Mouse (Mus musculus): ENCODE measurements at regions not wholly inside any gene's neighbourhood (a gene's known extent, or its start where the extent isn't known, plus 50 kb on each side); places are given as distances from the start of the nearest gene placed in this dataset.

GRCm38 (mm10) chr7:55710872-55711558 lies 57.0 kb upstream of the Siglech start:
- TF ChIP-seq POLR2A (IDR thresholded peaks at IDR 0.05; ENCODE audit: low read depth, low read length) (no peak), CTCF (conservative IDR thresholded peaks at IDR 0.05; ENCODE audit: insufficient read depth, insufficient read length, low read depth, low read length) (peak; percentile 82)
- H3K4me3 ChIP-seq (ENCODE audit: insufficient read depth, low read depth, low read length) = no peak overlapping the region
- no peaks in the 10 kb centered on the region for H3K27me3 ChIP-seq (replicated peaks; ENCODE audit: control insufficient read depth, insufficient read depth, low read length)
- WGBS = 7% methylated on average over 11 of the region's 11 CpGs
- peak; percentile 44 for DNase-seq
- H3K27ac ChIP-seq (ENCODE audit: insufficient read depth, low read depth, low read length) = no peak overlapping the region
- no peaks in the 10 kb centered on the region for H3K36me3 ChIP-seq (ENCODE audit: control insufficient read depth, insufficient read depth, low read length)
- no peaks in the 10 kb centered on the region for H3K4me1 ChIP-seq (ENCODE audit: control insufficient read depth, insufficient read depth, low read length)
